Mouse (Mus musculus): ENCODE measurements around the gene Hsd17b6. TPM values are rescaled to one million over a fixed set of nuclear protein-coding genes. Genes with fewer than 3 reads are reported as not detected.
A peak's percentile ranks its signal among the peaks of the same experiment; 100 is the strongest.
"Not testable (repeated sequence)": the region's sequence is repeated elsewhere in the genome, so short reads cannot be mapped to it uniquely, and the experiment has no call there.

Hsd17b6 gene
- total RNA-seq (2014; fragmentation: Nextera tagmentation) (not detected in 2 replicates), total RNA-seq (2017) (not detected in 2 replicates)

GRCm38 (mm10) chr10:128007446-128007845 is at the start of gene Hsd17b6:
Gene Hsd17b6, minus strand, starts transcription at chr10:128007611.
- ATAC-seq (replicated peaks; ENCODE audit: poor library complexity, severe bottlenecking) = peak; percentile 35

GRCm38 (mm10) chr10:128053001-128053400 is 45.6 kb upstream of the Hsd17b6 start:
- ATAC-seq (replicated peaks; ENCODE audit: poor library complexity, severe bottlenecking) = no peak

- not testable (repeated sequence) for ATAC-seq (replicated peaks; ENCODE audit: poor library complexity, severe bottlenecking)
Observed at GRCm38 (mm10) chr10:128052136-128052535, 44.7 kb upstream of the Hsd17b6 start.

- no peak for ATAC-seq (replicated peaks; ENCODE audit: poor library complexity, severe bottlenecking)
Observed at GRCm38 (mm10) chr10:128051589-128051988, 44.2 kb upstream of the Hsd17b6 start.

- no peak for ATAC-seq (replicated peaks; ENCODE audit: poor library complexity, severe bottlenecking)
Observed at GRCm38 (mm10) chr10:128050355-128050754, 42.9 kb upstream of the Hsd17b6 start.

- no peak for ATAC-seq (replicated peaks; ENCODE audit: poor library complexity, severe bottlenecking)
Observed at GRCm38 (mm10) chr10:128049741-128050140, 42.3 kb upstream of the Hsd17b6 start.

- no peak for ATAC-seq (replicated peaks; ENCODE audit: poor library complexity, severe bottlenecking)
Observed at GRCm38 (mm10) chr10:128048157-128048556, 40.7 kb upstream of the Hsd17b6 start.

GRCm38 (mm10) chr10:128043041-128043835 is 35.8 kb upstream of the Hsd17b6 start:
- no peak for ATAC-seq (replicated peaks; ENCODE audit: poor library complexity, severe bottlenecking)

GRCm38 (mm10) chr10:128042466-128042865 is 35.1 kb upstream of the Hsd17b6 start:
- ATAC-seq (replicated peaks; ENCODE audit: poor library complexity, severe bottlenecking) = no peak

- ATAC-seq (replicated peaks; ENCODE audit: poor library complexity, severe bottlenecking) = no peak
Observed at GRCm38 (mm10) chr10:128041636-128042035, 34.2 kb upstream of the Hsd17b6 start.

- no peak for ATAC-seq (replicated peaks; ENCODE audit: poor library complexity, severe bottlenecking)
Observed at GRCm38 (mm10) chr10:128040293-128040692, 32.9 kb upstream of the Hsd17b6 start.

GRCm38 (mm10) chr10:128039858-128040257 is 32.4 kb upstream of the Hsd17b6 start:
- no peak for ATAC-seq (replicated peaks; ENCODE audit: poor library complexity, severe bottlenecking)

GRCm38 (mm10) chr10:128039167-128039566 is 31.8 kb upstream of the Hsd17b6 start:
- ATAC-seq (replicated peaks; ENCODE audit: poor library complexity, severe bottlenecking) = no peak

GRCm38 (mm10) chr10:128037921-128038320 is 30.5 kb upstream of the Hsd17b6 start:
- no peak for ATAC-seq (replicated peaks; ENCODE audit: poor library complexity, severe bottlenecking)

- ATAC-seq (replicated peaks; ENCODE audit: poor library complexity, severe bottlenecking) = peak; percentile 47
Observed at GRCm38 (mm10) chr10:128036746-128037425, 29.5 kb upstream of the Hsd17b6 start.

GRCm38 (mm10) chr10:128030860-128031259 is 23.4 kb upstream of the Hsd17b6 start:
- ATAC-seq (replicated peaks; ENCODE audit: poor library complexity, severe bottlenecking) = no peak

- no peak for ATAC-seq (replicated peaks; ENCODE audit: poor library complexity, severe bottlenecking)
Observed at GRCm38 (mm10) chr10:128029931-128030330, 22.5 kb upstream of the Hsd17b6 start.

GRCm38 (mm10) chr10:128023496-128023895 is 16.1 kb upstream of the Hsd17b6 start:
- no peak for ATAC-seq (replicated peaks; ENCODE audit: poor library complexity, severe bottlenecking)

- ATAC-seq (replicated peaks; ENCODE audit: poor library complexity, severe bottlenecking) = no peak
Observed at GRCm38 (mm10) chr10:128022196-128022595, 14.8 kb upstream of the Hsd17b6 start.

GRCm38 (mm10) chr10:128015068-128015934 is 7.9 kb upstream of the Hsd17b6 start, which contains the start of gene Prim1:
Gene Prim1, plus strand, starts transcription at chr10:128015168.
- ATAC-seq (replicated peaks; ENCODE audit: poor library complexity, severe bottlenecking) = peak; percentile 99
